Mouse (Mus musculus) cerebellum, adult 2 months (tissue): Measurements from ENCODE around the gene Schip1.

ENCODE experiments used
- CTCF ChIP-seq: fragments of 200-500 bp; IDR thresholded peaks from 2 replicates; pipeline ENCODE4 v1.5.1; 2011; ENCODE audit warnings: low read depth, mild to moderate bottlenecking, control low read depth, low read length, moderate library complexity, borderline replicate concordance; ENCODE audit not compliant: insufficient read depth
- POLR2A ChIP-seq: fragments of 200-500 bp; IDR thresholded peaks from 2 replicates; pipeline ENCODE4 v1.6.1; 2011; ENCODE audit warnings: low read length, control low read depth, borderline replicate concordance; ENCODE audit not compliant: insufficient read depth

DNA sequence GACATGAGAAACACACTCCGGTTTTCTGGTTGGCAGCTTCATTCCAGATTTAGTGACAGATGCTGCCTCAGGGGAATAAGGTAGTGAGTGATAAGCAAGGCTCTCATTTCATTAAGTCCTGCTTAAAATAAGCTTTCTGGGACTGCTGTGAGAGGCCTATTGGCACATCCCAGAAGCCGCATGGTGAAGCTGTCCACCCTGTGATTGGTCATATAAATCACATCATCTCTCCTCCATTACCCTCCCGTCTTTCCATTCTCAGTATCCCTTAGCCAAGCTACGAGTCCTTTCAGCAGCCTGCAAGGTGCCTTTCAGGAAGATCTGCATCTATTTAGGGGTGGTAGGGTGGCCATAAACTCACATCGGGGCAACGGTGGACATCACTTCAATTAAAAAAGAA, 286.0 kb downstream of the Schip1 start:
- no peak for TF ChIP-seq POLR2A
- no peak for TF ChIP-seq CTCF
